Comparison of ENCODE assay signal across 11 mouse cellular contexts in genomic region chr3:138197556-138197955, GRCm38 (mm10). TPM values are rescaled to one million over a fixed set of nuclear protein-coding genes. Genes with fewer than 3 reads are reported as not detected.
A peak's percentile ranks its signal among the peaks of the same experiment; 100 is the strongest.
DNase-seq lines count a peak whose midpoint lies in the region; ATAC-seq and TF ChIP-seq lines count a peak whose summit lies in the region.
"Had no signal": no experiment of that assay in that cellular context is flagged by ENCODE, and none has a peak within 500 bp of the region (broad histone marks: within the 10 kb centered on the region; RNA-seq: fewer than 3 reads in every experiment).

No protein-coding gene starts in this region.

- H3K4me1 ChIP-seq in heart, embryonic 13.5 days = no peaks in the 10 kb centered on the region
- no peaks in the 10 kb centered on the region for H3K4me1 ChIP-seq in lung, postnatal 0 days (ENCODE audit: insufficient read depth, low read depth, low read length)
- no peaks in the 10 kb centered on the region for H3K4me1 ChIP-seq in embryonic facial prominence, embryonic 14.5 days (ENCODE audit: control insufficient read depth, insufficient read depth, low read length)
- H3K4me1 ChIP-seq: limb, embryonic 12.5 days had no signal

- H3K27ac ChIP-seq in heart, embryonic 13.5 days (replicated peaks) = no peak overlapping the region
- H3K27ac ChIP-seq in lung, postnatal 0 days (ENCODE audit: low read length) = no peak overlapping the region
- no peak overlapping the region for H3K27ac ChIP-seq in embryonic facial prominence, embryonic 14.5 days (replicated peaks; ENCODE audit: low read depth, low read length)
- H3K27ac ChIP-seq: limb, embryonic 12.5 days; lung, embryonic 15.5 days had no signal

- H3K36me3 ChIP-seq in heart, embryonic 13.5 days = no peaks in the 10 kb centered on the region
- H3K36me3 ChIP-seq in lung, postnatal 0 days (ENCODE audit: insufficient read depth, low read length) = no peaks in the 10 kb centered on the region
- H3K36me3 ChIP-seq in embryonic facial prominence, embryonic 14.5 days (ENCODE audit: control insufficient read depth, insufficient read depth, low read length) = no peaks in the 10 kb centered on the region
- no peaks in the 10 kb centered on the region for H3K36me3 ChIP-seq in myocyte (ENCODE audit: control insufficient read depth, insufficient read depth)
- H3K36me3 ChIP-seq: G1E; limb, embryonic 12.5 days; lung, embryonic 15.5 days had no signal

- H3K9ac ChIP-seq in heart, embryonic 13.5 days = no peak overlapping the region
- H3K9ac ChIP-seq in lung, postnatal 0 days (replicated peaks; ENCODE audit: low read depth) = no peak overlapping the region
- H3K9ac ChIP-seq in embryonic facial prominence, embryonic 14.5 days (ENCODE audit: low read depth, low read length) = no peak overlapping the region
- H3K9ac ChIP-seq: limb, embryonic 12.5 days; lung, embryonic 15.5 days had no signal

- no peak overlapping the region for H3K4me3 ChIP-seq in heart, embryonic 13.5 days
- no peak overlapping the region for H3K4me3 ChIP-seq in lung, postnatal 0 days (ENCODE audit: low read depth, low read length)
- H3K4me3 ChIP-seq in embryonic facial prominence, embryonic 14.5 days (ENCODE audit: low read depth, low read length) = no peak overlapping the region
- no peak overlapping the region for H3K4me3 ChIP-seq in myocyte

- no peak overlapping the region for H3ac ChIP-seq in myocyte (ENCODE audit: control insufficient read depth, insufficient read length)

- no peak for TF ChIP-seq POLR2A in myocyte (IDR thresholded peaks at IDR 0.05; ENCODE audit: insufficient read length, low read depth)

- H3K4me2 ChIP-seq in heart, embryonic 13.5 days = peak overlapping the region; percentile 67
- H3K4me2 ChIP-seq in lung, postnatal 0 days (replicated peaks; ENCODE audit: low read depth, low read length) = peak overlapping the region; percentile 38; the same call in 1 of the 2 replicates
- peak overlapping the region; percentile 41 for H3K4me2 ChIP-seq in embryonic facial prominence, embryonic 14.5 days (ENCODE audit: low read depth, low read length)
- peak overlapping the region; percentile 83 for H3K4me2 ChIP-seq in myocyte (ENCODE audit: low read depth)

- no peaks in the 10 kb centered on the region for H3K79me2 ChIP-seq in myocyte (ENCODE audit: control insufficient read depth, insufficient read depth)

- DNase-seq in heart, adult 9 months (ENCODE audit: low spot score in 2 of 2) = no peak
- DNase-seq in lung, postnatal 0 days (ENCODE audit: low spot score) = no peak
- DNase-seq in lung, postnatal 4 days = no peak
- DNase-seq in embryonic facial prominence, embryonic 14.5 days (ENCODE audit: low spot score) = no peak
- DNase-seq in thymus, postnatal 10 days (ENCODE audit: low spot score in 2 of 2) = no peak

- no peak for TF ChIP-seq EP300 in lung, postnatal 0 days (IDR thresholded peaks at IDR 0.05)

- H3K9me3 ChIP-seq in heart, embryonic 13.5 days = no peaks in the 10 kb centered on the region
- H3K9me3 ChIP-seq in lung, postnatal 0 days (ENCODE audit: low read length) = no peaks in the 10 kb centered on the region
- no peaks in the 10 kb centered on the region for H3K9me3 ChIP-seq in embryonic facial prominence, embryonic 14.5 days (ENCODE audit: control insufficient read depth, low read length)
- H3K9me3 ChIP-seq: G1E; limb, embryonic 12.5 days; lung, embryonic 15.5 days had no signal

- no peak for ATAC-seq in heart, embryonic 13.5 days (ENCODE audit: extremely low read depth, insufficient number of reproducible peaks, low FRiP score, low TSS enrichment)
- no peak for ATAC-seq in lung, postnatal 0 days
- ATAC-seq in embryonic facial prominence, embryonic 14.5 days (ENCODE audit: low read depth) = peak; percentile 57

- no peak for TF ChIP-seq CTCF in lung, postnatal 0 days (IDR thresholded peaks at IDR 0.05)

- WGBS in heart, embryonic 13.5 days = 61% methylated on average over 9 of the region's 9 CpGs
- WGBS in lung, postnatal 0 days = 56% methylated on average over 9 of the region's 9 CpGs
- 52% methylated on average over 9 of the region's 9 CpGs for WGBS in embryonic facial prominence, embryonic 14.5 days

- peaks cover 5% of the 10 kb centered on the region for H3K27me3 ChIP-seq in heart, embryonic 13.5 days (replicated peaks)
- H3K27me3 ChIP-seq in lung, postnatal 0 days (replicated peaks; ENCODE audit: insufficient read depth, low read length) = no peaks in the 10 kb centered on the region
- H3K27me3 ChIP-seq in embryonic facial prominence, embryonic 14.5 days (replicated peaks; ENCODE audit: control insufficient read depth, insufficient read depth, low read length) = no peaks in the 10 kb centered on the region
- H3K27me3 ChIP-seq in myocyte (ENCODE audit: control insufficient read depth, insufficient read depth, insufficient read length) = peaks cover 5% of the 10 kb centered on the region
- H3K27me3 ChIP-seq: lung, embryonic 15.5 days had no signal

TF ChIP-seq in myocyte, 11 proteins besides CTCF, POLR2A, EP300 and RAD21:
- TF ChIP-seq REST (IDR thresholded peaks at IDR 0.05; ENCODE audit: insufficient read depth, insufficient read length) (no peak), TCF3 (IDR thresholded peaks at IDR 0.05; ENCODE audit: insufficient read length, low read depth) (no peak), MYOG (IDR thresholded peaks at IDR 0.05; ENCODE audit: control insufficient read depth in 1 of 3, insufficient read depth in 1 of 3, insufficient read length in 2 of 3, low read depth in 2 of 3) (no peak), MAX (IDR thresholded peaks at IDR 0.05; ENCODE audit: low read depth) (no peak)
TF ChIP-seq in myocyte: peak in this region for 0.

RNA-seq across cellular contexts. Expression of gene 4930579F01Rik, which starts 3.9 kb away (rescaled TPM):
- not detected in 2 replicates for polyA plus RNA-seq in heart, embryonic 13.5 days (2015; fragmentation: Nextera tagmentation; extraction: Ambion mirVana)
- polyA plus RNA-seq in lung, postnatal 0 days (2015; fragmentation: Nextera tagmentation; extraction: Ambion mirVana) = not detected in 2 replicates
- polyA plus RNA-seq in embryonic facial prominence, embryonic 14.5 days (2014; fragmentation: Nextera tagmentation; extraction: Ambion mirVana) = 0.21 TPM in 1 of 2 replicates, not detected in the other
- not detected for polyA plus RNA-seq in myocyte (2012; fragmentation: generic; extraction: Trizol)
- polyA plus RNA-seq: G1E; inflammation-experienced regulatory T-cells, adult 6 months; limb, embryonic 12.5 days had no signal

RNA-seq across cellular contexts. Expression of gene Adh7, which starts 20.0 kb away (rescaled TPM):
- polyA plus RNA-seq in heart, embryonic 13.5 days (2015; fragmentation: Nextera tagmentation; extraction: Ambion mirVana) = 0.11 TPM in 1 of 2 replicates, not detected in the other
- 0.62 and 1.1 TPM in 2 replicates for polyA plus RNA-seq in lung, postnatal 0 days (2015; fragmentation: Nextera tagmentation; extraction: Ambion mirVana)
- 4.8 and 5.2 TPM in 2 replicates for polyA plus RNA-seq in embryonic facial prominence, embryonic 14.5 days (2014; fragmentation: Nextera tagmentation; extraction: Ambion mirVana)
- 8.1 TPM for polyA plus RNA-seq in myocyte (2012; fragmentation: generic; extraction: Trizol)
- polyA plus RNA-seq: G1E; inflammation-experienced regulatory T-cells, adult 6 months had no signal

RNA-seq across cellular contexts. Expression of gene Mttp, which starts 52.8 kb away (rescaled TPM):
- polyA plus RNA-seq in heart, embryonic 13.5 days (2015; fragmentation: Nextera tagmentation; extraction: Ambion mirVana) = 6.6 and 7.6 TPM in 2 replicates
- 5.5 TPM in 2 replicates for polyA plus RNA-seq in lung, postnatal 0 days (2015; fragmentation: Nextera tagmentation; extraction: Ambion mirVana)
- 6.3 TPM in 2 replicates for polyA plus RNA-seq in embryonic facial prominence, embryonic 14.5 days (2014; fragmentation: Nextera tagmentation; extraction: Ambion mirVana)
- 4.1 TPM for polyA plus RNA-seq in myocyte (2012; fragmentation: generic; extraction: Trizol)

RNA-seq across cellular contexts. Expression of gene Trmt10a, which starts 54.3 kb away (rescaled TPM):
- 8.5 and 10.1 TPM in 2 replicates for polyA plus RNA-seq in heart, embryonic 13.5 days (2015; fragmentation: Nextera tagmentation; extraction: Ambion mirVana)
- polyA plus RNA-seq in lung, postnatal 0 days (2015; fragmentation: Nextera tagmentation; extraction: Ambion mirVana) = 6.1 and 6.4 TPM in 2 replicates
- 10.7 and 11.2 TPM in 2 replicates for polyA plus RNA-seq in embryonic facial prominence, embryonic 14.5 days (2014; fragmentation: Nextera tagmentation; extraction: Ambion mirVana)
- 6.3 TPM for polyA plus RNA-seq in myocyte (2012; fragmentation: generic; extraction: Trizol)
